Mouse (Mus musculus) ES-E14 (cell line): Measurements from ENCODE around the gene Slitrk6. TPM values are rescaled to one million over a fixed set of nuclear protein-coding genes. Genes with fewer than 3 reads are reported as not detected.

Experiments
- DNase-seq: peaks from one replicate; pipeline ENCODE4 v3.0.0-alpha.2; 2013; ENCODE audit warnings: low read depth, low spot score
- H3K27ac ChIP-seq: 2 replicates; pipeline ENCODE4 v1.5.1; 2012; ENCODE audit warnings: low read depth, mild to moderate bottlenecking, low read length, moderate library complexity, mixed read lengths; ENCODE audit not compliant: poor library complexity, insufficient read depth, severe bottlenecking
- H3K36me3 ChIP-seq: 2 replicates; pipeline ENCODE4 v1.6.1; 2012; ENCODE audit warnings: mild to moderate bottlenecking, low read length, moderate library complexity, mixed read lengths; ENCODE audit not compliant: control insufficient read depth, poor library complexity, insufficient read depth, severe bottlenecking
- H3K4me1 ChIP-seq, 2 experiments: fragments of 150-350 bp in 1 of 2; sonication (generic) in 1 of 2; 2 replicates each; pipeline ENCODE4 v1.6.1; 2012; ENCODE audit warnings: low read length in 2 of 2, mild to moderate bottlenecking in 1 of 2, mixed read lengths in 1 of 2; ENCODE audit not compliant: control insufficient read depth in 2 of 2, insufficient read depth in 2 of 2, poor library complexity in 1 of 2
- H3K4me3 ChIP-seq, 2 experiments: fragments of 150-350 bp in 1 of 2; sonication (generic) in 1 of 2; 2 replicates each; pipeline ENCODE4 v1.5.1; 2012; ENCODE audit warnings: low read length in 2 of 2, low read depth in 1 of 2, mild to moderate bottlenecking in 1 of 2, mixed read lengths in 1 of 2; ENCODE audit not compliant: insufficient read depth in 1 of 2, poor library complexity in 1 of 2, severe bottlenecking in 1 of 2
- H3K9ac ChIP-seq: 2 replicates; pipeline ENCODE4 v1.6.1; 2012; ENCODE audit warnings: low read depth, mild to moderate bottlenecking, low read length, mixed read lengths; ENCODE audit not compliant: poor library complexity, insufficient read depth, severe bottlenecking
- H3K9me3 ChIP-seq: fragments of 150-350 bp; sonication (generic); 2 replicates; pipeline ENCODE4 v1.6.1; 2012; ENCODE audit warnings: low read depth, mild to moderate bottlenecking, low read length; ENCODE audit not compliant: control insufficient read depth, insufficient read depth
- CHD2 ChIP-seq: IDR thresholded peaks from 2 replicates; pipeline ENCODE4 v1.6.1; 2014; ENCODE audit warnings: mild to moderate bottlenecking, low read depth, low read length, inconsistent platforms
- HCFC1 ChIP-seq: IDR thresholded peaks from 2 replicates; pipeline ENCODE4 v1.6.1; 2012; ENCODE audit warnings: low read length, inconsistent platforms, borderline replicate concordance; ENCODE audit not compliant: insufficient read depth
- MAFK ChIP-seq: IDR thresholded peaks from 2 replicates; pipeline ENCODE4 v1.6.1; 2014; ENCODE audit warnings: mild to moderate bottlenecking, low read depth, low read length, inconsistent platforms; ENCODE audit not compliant: insufficient read depth
- ZC3H11A ChIP-seq: IDR thresholded peaks from 2 replicates; pipeline ENCODE4 v1.6.1; 2012; ENCODE audit warnings: low read depth, mild to moderate bottlenecking, inconsistent platforms, low read length, borderline replicate concordance
- ZNF384 ChIP-seq: IDR thresholded peaks from 2 replicates; pipeline ENCODE4 v1.6.1; 2012; ENCODE audit warnings: low read depth, low read length, inconsistent platforms
- in situ Hi-C, 2 experiments: fragments of 600-800 bp; cut with MboI; formaldehyde crosslinking; loops; one replicate each; pipeline ENCODE4 v1.15.1; 2025; ENCODE audit warnings: low sequenced_read_pairs in 2 of 2, inconsistent platforms in 1 of 2; ENCODE audit not compliant: unreplicated experiment in 2 of 2
- total RNA-seq: library from RNA; depleted of rRNA; stranded (reverse); fragments of 300-350 nt; gene quantifications from 2 replicates; pipeline ENCODE4 v1.2.3, GENCODE M21; 2012

The Slitrk6 gene
- total RNA-seq, 1 experiment, result 0.09 TPM

GRCm38 (mm10) chr14:110724026-110724576, 30.8 kb downstream of the Slitrk6 start:
- Histone ChIP-seq H3K4me1 (no peaks in the 10 kb centered on the region), H3K36me3 (no peaks in the 10 kb centered on the region), H3K9ac (no peak overlapping the region), H3K27ac (no peak overlapping the region), H3K4me3 (no peak overlapping the region), H3K9me3 (no peaks in the 10 kb centered on the region)
- no peak for TF ChIP-seq CHD2
- TF ChIP-seq HCFC1, result no peak
- no peak for TF ChIP-seq MAFK
- no peak for TF ChIP-seq ZNF384
- TF ChIP-seq ZC3H11A, result no peak
- DNase-seq, result no peak
- in situ Hi-C loops, result no loop called here
